Mouse (Mus musculus) hindbrain, embryonic 15.5 days (tissue): ENCODE measurements around the gene Rtn2. TPM values are rescaled to one million over a fixed set of nuclear protein-coding genes. Genes with fewer than 3 reads are reported as not detected.

ENCODE experiments used
- ATAC-seq: fragments of 200-750 bp; cut with Nextera tagmentation; 2 replicates; pipeline ENCODE4 v1.8.0; 2017; ENCODE audit warnings: low read depth, moderate number of reproducible peaks, moderate TSS enrichment; ENCODE audit not compliant: low FRiP score
- H3K27ac ChIP-seq: fragments of 300-500 bp; sonication (generic); replicated peaks from 2 replicates; pipeline ENCODE4 v1.5.1; 2015; ENCODE audit warnings: mild to moderate bottlenecking, inconsistent platforms
- H3K27me3 ChIP-seq: fragments of 300-500 bp; sonication (generic); 2 replicates; pipeline ENCODE4 v1.6.1; 2015; ENCODE audit warnings: control low read depth, inconsistent platforms
- H3K36me3 ChIP-seq: fragments of 300-500 bp; sonication (generic); 2 replicates; pipeline ENCODE4 v1.6.1; 2015; ENCODE audit warnings: control low read depth, inconsistent platforms
- H3K4me1 ChIP-seq: fragments of 300-500 bp; sonication (generic); replicated peaks from 2 replicates; pipeline ENCODE4 v1.6.1; 2015; ENCODE audit warnings: control low read depth, inconsistent platforms
- H3K4me2 ChIP-seq: fragments of 300-500 bp; sonication (generic); 2 replicates; pipeline ENCODE4 v1.6.1; 2015; ENCODE audit warnings: moderate library complexity, mild to moderate bottlenecking, inconsistent platforms
- H3K4me3 ChIP-seq: fragments of 300-500 bp; sonication (generic); 2 replicates; pipeline ENCODE4 v1.5.1; 2015; ENCODE audit warnings: mild to moderate bottlenecking, inconsistent platforms
- H3K9ac ChIP-seq: fragments of 300-500 bp; sonication (generic); 2 replicates; pipeline ENCODE4 v1.6.1; 2015; ENCODE audit warnings: inconsistent platforms
- H3K9me3 ChIP-seq: fragments of 300-500 bp; sonication (generic); 2 replicates; pipeline ENCODE4 v1.6.1; 2016; ENCODE audit warnings: control low read depth, inconsistent platforms
- WGBS: fragments of 180-500 bp; shearing (Covaris S2); methylation state at CpG from one replicate; pipeline ENCODE4 v1.1.7; 2015; 5-methylcytosine and 5-hydroxymethylcytosine counted together
- polyA plus RNA-seq: library from polyadenylated mRNA; unstranded; fragments of >200 nt; fragmentation: Nextera tagmentation; extraction: Ambion mirVana; gene quantifications from 2 replicates; pipeline ENCODE4 v1.2.1, GENCODE M21; 2015

Rtn2 gene
- 112 and 130 TPM in 2 replicates for polyA plus RNA-seq

DNA sequence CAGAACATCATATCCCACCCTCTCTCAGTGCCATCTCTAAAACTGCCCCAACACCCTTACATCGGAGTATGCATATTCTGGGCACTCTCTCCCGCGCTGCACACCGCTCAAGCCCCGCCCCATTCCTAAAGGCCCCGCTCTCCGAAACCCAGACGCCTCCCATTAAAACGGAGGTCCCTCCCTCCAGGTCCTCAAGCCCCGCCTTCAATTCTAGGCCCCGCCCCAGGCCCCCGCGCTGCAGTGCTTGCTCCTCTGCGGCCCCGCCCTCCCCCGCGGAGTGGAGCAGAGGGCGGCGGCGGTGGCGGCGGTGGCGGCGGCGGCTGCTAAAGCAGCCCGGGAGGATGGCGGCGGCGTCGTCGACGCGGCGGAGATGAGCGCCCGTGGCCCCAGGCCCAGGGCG is at the start of gene Rtn2:
Gene Rtn2 (plus strand): TSS at position 240 of the 400 bp plus-strand sequence.
- Histone ChIP-seq H3K36me3 (peaks cover 9% of the 10 kb centered on the region), H3K4me2 (peak within 1 kb of the TSS; percentile 85), H3K27ac (peak within 1 kb of the TSS; percentile 93), H3K4me1 (peaks cover 31% of the 10 kb centered on the region), H3K9ac (peak within 1 kb of the TSS; percentile 98), H3K27me3 (peaks cover 41% of the 10 kb centered on the region), H3K4me3 (peak within 1 kb of the TSS; percentile 91), H3K9me3 (no peaks in the 10 kb centered on the region)
- ATAC-seq = peak; percentile 85
- under 1% methylated on average over 36 of the region's 37 CpGs for WGBS

DNA sequence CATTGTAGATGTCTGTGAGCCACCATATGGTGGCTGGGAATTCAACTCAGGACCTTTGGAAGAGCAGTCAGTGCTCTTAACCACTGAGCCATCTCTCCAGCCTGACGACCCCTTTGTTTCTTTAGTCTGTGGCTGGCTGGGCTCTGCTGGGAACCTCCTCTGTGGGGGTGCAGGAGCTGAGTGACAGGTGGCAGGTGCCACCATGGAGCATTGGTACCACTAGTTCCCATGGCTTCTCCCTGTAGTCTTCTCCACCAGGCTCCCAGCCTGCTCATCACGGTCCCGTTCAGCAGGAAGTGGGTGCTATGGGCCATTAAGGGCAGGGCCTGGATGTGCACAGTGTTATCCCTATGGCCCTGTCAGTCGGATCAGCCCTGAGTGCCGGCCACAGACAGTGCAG is 47.8 kb upstream of the Rtn2 start:
- Histone ChIP-seq H3K27ac (no peak overlapping the region), H3K9ac (no peak overlapping the region), H3K27me3 (no peaks in the 10 kb centered on the region), H3K4me2 (no peak overlapping the region), H3K4me3 (no peak overlapping the region), H3K4me1 (peaks cover 17% of the 10 kb centered on the region), H3K9me3 (no peaks in the 10 kb centered on the region), H3K36me3 (no peaks in the 10 kb centered on the region)
- ATAC-seq = 0 out of 2 replicates have a peak, but pooled peaks have one; percentile 8
- 79% methylated on average over 5 of the region's 5 CpGs for WGBS

DNA sequence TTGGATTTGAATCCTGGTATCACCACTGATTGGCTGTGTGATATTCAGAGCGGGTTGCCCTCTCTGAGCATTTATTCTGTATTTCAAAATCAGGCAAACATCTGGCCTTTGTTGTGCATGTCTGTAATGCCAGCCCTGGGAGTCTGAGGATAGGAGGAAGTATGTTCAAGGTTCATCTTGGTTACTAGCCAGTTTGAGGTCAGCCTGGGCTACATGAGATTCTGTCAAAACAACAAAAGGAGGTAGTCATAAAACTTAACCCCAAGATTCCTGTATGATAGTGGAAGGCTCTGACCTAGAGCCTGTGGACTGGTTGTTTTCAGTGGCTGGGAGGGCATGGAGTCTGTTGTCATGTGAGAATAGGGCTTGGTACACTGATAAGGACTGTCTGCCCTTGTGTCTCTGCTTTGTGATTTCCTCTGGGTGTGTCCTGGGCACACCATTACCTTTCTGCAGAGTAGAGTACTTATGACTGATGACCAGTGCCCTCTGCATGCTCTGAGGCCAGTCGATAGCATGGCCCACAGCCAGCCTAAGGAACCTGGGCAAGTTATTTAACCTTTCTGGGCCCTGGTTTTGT is 47.2 kb upstream of the Rtn2 start:
- Histone ChIP-seq H3K4me1 (peaks cover 15% of the 10 kb centered on the region), H3K4me2 (no peak overlapping the region), H3K36me3 (no peaks in the 10 kb centered on the region), H3K9ac (no peak overlapping the region), H3K4me3 (no peak overlapping the region), H3K27ac (no peak overlapping the region), H3K27me3 (no peaks in the 10 kb centered on the region), H3K9me3 (no peaks in the 10 kb centered on the region)
- ATAC-seq = no peak
- 85% methylated on average over 2 of the region's 2 CpGs for WGBS

DNA sequence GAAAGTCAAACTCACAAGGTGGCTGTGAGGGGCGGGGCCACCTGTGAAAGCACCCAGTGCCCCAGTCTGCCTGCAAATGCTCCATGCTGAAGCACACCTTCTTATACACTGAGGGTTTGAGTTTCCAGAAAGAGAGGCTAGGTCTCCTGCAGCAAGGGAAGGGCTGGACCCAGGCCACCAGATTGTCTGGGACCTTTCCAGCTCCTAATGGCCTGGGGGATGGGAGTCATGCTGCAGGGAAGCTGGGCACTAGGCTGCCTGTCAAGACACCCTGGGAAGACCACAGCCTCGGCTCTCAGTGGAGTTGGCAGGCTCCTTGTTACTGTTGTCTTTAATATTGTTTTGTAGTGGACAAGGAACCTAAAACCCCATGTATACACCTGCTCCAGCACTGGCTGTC is 46.0 kb upstream of the Rtn2 start:
- Histone ChIP-seq H3K4me1 (peaks cover 12% of the 10 kb centered on the region; the same call in 1 of the 2 replicates), H3K4me2 (no peak overlapping the region), H3K9ac (no peak overlapping the region), H3K27ac (no peak overlapping the region), H3K27me3 (no peaks in the 10 kb centered on the region), H3K36me3 (no peaks in the 10 kb centered on the region), H3K9me3 (no peaks in the 10 kb centered on the region), H3K4me3 (no peak overlapping the region)
- 67% methylated on average over 2 of the region's 2 CpGs for WGBS
- ATAC-seq = no peak

DNA sequence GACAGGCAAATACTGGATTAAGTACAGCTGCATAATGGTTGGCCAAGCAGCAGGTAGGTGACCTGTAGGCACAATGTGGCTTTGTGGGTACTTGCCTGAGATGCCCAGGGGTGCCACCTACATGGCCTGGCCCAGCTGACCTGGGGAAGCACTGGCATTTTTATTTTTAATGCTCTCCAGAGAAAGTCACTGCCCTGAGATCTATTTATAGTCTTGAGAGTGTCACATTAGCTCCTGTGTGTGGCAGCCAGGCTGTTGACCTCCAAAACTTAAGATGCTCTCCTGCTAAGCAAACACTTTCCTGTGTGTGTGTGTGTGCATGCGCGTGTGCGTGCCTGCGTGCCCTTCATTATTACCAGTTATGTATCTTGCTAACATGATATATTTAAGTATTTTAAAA is 44.1 kb upstream of the Rtn2 start:
- WGBS = 99% methylated on average over 4 of the region's 4 CpGs
- Histone ChIP-seq H3K27me3 (no peaks in the 10 kb centered on the region), H3K9me3 (no peaks in the 10 kb centered on the region), H3K4me1 (peaks cover 12% of the 10 kb centered on the region; the same call in 1 of the 2 replicates), H3K4me3 (no peak overlapping the region), H3K4me2 (no peak overlapping the region), H3K9ac (no peak overlapping the region), H3K36me3 (no peaks in the 10 kb centered on the region), H3K27ac (no peak overlapping the region)
- no peak for ATAC-seq

DNA sequence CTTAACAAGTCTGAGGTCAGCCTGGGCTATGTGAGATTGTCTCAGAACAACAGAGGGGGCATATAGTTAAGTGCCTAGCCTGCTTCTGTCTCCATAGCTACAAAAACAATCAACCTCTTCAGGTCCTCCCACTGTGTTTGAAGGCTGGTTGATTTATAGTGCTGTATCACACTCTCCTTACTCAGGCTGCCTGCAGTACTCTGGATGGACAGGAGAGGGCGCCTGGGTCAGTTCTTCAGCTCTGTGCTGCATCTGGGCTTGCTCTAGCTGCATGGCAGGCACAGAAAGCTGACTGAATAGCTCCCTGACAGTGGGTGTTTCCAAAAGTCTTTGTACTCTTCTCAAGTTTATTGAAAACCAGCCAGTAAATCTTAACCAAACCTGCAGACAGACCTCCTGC is 43.0 kb upstream of the Rtn2 start:
- Histone ChIP-seq H3K27ac (0 out of 2 replicates have a peak overlapping the region, but pooled peaks have one; percentile 10), H3K4me3 (no peak overlapping the region), H3K9me3 (no peaks in the 10 kb centered on the region), H3K9ac (no peak overlapping the region), H3K4me1 (peaks cover 12% of the 10 kb centered on the region; the same call in 1 of the 2 replicates), H3K4me2 (no peak overlapping the region), H3K27me3 (no peaks in the 10 kb centered on the region), H3K36me3 (no peaks in the 10 kb centered on the region)
- peak; percentile 90 for ATAC-seq
- WGBS = 0% methylated on average over 1 of the region's 1 CpGs

DNA sequence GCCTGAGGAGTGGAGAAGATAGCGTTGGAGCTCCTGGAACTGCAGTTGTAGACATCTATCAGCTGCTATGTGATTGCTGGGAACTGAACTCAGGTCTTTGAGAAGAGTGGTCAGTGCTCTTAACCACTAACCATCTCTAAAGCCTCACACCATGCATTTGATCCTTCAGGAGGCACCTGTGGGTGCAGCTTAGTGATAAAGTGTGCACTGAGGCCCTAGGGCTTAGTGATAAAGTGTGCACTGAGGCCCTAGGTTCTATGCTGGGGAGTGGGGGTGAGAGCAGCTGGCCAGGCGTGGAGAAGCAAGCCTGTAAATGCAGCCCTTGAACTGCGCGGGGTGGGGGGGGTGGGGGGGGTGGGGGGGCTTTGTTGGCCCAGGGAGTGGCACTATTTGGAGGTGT is 42.4 kb upstream of the Rtn2 start:
- Histone ChIP-seq H3K4me3 (no peak overlapping the region), H3K4me1 (peaks cover 12% of the 10 kb centered on the region; the same call in 1 of the 2 replicates), H3K9ac (no peak overlapping the region), H3K9me3 (no peaks in the 10 kb centered on the region), H3K27me3 (no peaks in the 10 kb centered on the region), H3K27ac (no peak overlapping the region), H3K4me2 (no peak overlapping the region), H3K36me3 (0 out of 2 replicates have a peak, but pooled peaks cover under 1% of the 10 kb centered on the region)
- WGBS = 70% methylated on average over 2 of the region's 4 CpGs
- peak; percentile 5; the same call in 1 of the 2 replicates for ATAC-seq

DNA sequence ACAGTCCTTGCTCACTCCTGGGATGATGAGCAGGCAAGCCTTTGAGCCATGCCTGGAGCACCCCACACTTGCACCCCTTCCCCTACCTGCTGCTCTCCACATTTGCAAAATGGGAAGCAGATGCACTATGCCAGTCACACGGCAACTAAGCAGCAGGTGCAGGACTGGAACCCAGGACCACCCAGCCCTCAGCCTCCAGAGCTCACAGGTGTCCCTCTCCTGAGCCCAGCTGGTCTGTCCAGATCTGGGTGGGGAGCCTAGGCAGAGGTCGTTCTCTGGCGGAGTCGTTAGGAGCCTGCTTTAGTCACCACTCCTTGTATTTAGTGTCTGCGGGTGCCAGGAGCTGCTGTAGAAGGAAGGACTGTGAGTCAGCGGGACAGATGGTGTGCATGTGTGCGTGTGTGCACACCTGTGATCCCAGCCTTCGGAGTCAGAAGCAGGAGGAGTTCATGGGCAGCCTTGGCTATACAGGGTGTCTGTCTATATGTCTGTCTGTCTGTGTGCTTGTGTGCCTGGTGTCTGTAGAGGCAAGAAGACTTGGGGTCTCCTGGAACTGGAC is 41.4 kb upstream of the Rtn2 start:
- no peak for ATAC-seq
- Histone ChIP-seq H3K36me3 (0 out of 2 replicates have a peak, but pooled peaks cover 10% of the 10 kb centered on the region), H3K4me1 (peaks cover 11% of the 10 kb centered on the region; the same call in 1 of the 2 replicates), H3K9ac (no peak overlapping the region), H3K4me2 (no peak overlapping the region), H3K9me3 (no peaks in the 10 kb centered on the region), H3K27me3 (no peaks in the 10 kb centered on the region), H3K27ac (no peak overlapping the region), H3K4me3 (no peak overlapping the region)
- WGBS = 89% methylated on average over 8 of the region's 8 CpGs

DNA sequence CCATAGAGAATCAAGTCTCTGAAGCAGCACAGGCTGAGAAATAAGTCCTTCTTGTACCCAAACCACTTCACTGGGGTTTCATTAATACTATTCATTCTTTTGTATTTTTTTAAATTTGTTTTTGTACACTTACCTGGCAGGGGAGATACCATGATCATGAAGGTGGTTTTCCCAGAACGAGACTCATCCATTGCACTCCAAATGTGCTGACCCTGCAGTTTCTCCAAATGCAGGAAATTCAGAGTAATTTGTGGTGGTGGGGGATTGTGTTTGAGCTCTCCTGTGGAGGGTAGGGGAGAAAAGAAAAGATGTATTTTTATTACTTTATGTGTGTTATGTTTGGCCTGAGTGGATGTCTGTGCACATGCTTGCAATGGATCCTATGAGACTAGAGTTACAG is 40.4 kb upstream of the Rtn2 start:
- H3K9me3 ChIP-seq = no peaks in the 10 kb centered on the region
- H3K4me3 ChIP-seq = no peak overlapping the region
- 85% methylated on average over 1 of the region's 1 CpGs for WGBS
- peaks cover 5% of the 10 kb centered on the region; the same call in 1 of the 2 replicates for H3K4me1 ChIP-seq
- 0 out of 2 replicates have a peak, but pooled peaks cover 14% of the 10 kb centered on the region for H3K36me3 ChIP-seq
- no peak overlapping the region for H3K27ac ChIP-seq
- ATAC-seq = no peak
- H3K27me3 ChIP-seq = no peaks in the 10 kb centered on the region
- H3K4me2 ChIP-seq = no peak overlapping the region
- no peak overlapping the region for H3K9ac ChIP-seq

DNA sequence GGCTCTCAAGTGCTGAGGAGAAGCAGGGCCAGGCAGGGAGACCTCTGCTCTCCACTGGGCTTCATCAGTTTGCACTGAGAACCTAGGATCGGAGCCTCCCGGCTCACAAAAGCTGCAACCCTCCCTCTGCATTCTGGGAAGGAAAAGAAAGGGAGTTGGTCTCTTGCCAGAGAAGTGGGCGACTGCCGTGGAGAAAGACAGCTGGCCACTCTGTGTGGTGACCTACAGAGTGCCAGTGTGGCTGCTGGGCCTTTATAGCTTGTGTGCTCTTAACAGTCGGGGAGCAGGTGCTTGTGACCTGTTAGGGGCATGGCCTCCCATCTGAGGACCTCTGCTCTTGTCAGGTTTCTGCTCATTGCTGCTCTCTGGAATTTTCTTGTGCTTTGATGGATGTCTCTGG is 38.6 kb upstream of the Rtn2 start:
- 62% methylated on average over 5 of the region's 5 CpGs for WGBS

DNA sequence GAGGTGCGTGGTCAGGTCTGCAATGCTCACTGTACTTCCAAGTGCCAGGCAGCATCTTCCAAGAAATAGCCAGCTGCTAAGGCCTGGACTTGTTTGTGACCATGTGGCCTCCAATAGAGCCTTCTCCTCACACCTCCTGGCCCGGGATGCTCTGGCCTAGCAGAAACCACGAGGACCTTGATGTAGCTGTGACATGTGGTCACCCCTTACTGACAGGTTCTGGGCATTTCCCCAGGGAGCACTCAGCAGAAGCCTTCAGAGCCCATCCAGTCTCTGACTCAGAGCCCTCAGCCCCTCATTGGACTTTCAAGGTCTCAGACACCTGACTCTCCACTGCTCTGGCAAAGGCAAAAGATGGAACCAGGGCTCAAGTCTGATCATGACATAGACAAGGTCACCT is 37.3 kb upstream of the Rtn2 start:
- no peak overlapping the region for H3K4me2 ChIP-seq

More for the DNA sequence above, 38.6 kb upstream of the Rtn2 start:
- Histone ChIP-seq H3K36me3 (0 out of 2 replicates have a peak, but pooled peaks cover 14% of the 10 kb centered on the region), H3K27me3 (no peaks in the 10 kb centered on the region), H3K27ac (no peak overlapping the region), H3K9ac (no peak overlapping the region), H3K9me3 (no peaks in the 10 kb centered on the region), H3K4me1 (peaks cover 5% of the 10 kb centered on the region; the same call in 1 of the 2 replicates), H3K4me2 (no peak overlapping the region), H3K4me3 (no peak overlapping the region)
- no peak for ATAC-seq

DNA sequence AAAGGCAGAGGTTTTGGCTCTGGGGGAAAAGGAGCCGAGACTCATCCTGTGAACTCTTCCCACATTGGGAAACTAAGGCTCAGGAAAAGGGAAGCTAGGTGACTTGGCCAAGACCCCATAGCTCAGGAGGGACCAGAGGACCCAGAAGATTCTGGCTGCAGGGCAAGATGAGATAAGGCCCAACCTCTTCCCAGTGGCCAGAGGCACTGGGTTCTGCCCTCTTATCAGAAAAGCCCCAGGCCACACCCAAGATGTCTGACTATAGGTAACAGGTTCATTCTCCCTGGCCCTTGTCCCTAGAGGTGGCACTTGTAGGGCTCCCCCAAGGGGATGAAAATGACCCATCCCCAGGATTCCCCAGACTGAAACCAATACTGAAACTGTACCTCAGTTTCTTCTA is 35.6 kb upstream of the Rtn2 start:
- Histone ChIP-seq H3K4me3 (no peak overlapping the region), H3K27ac (no peak overlapping the region), H3K9me3 (no peaks in the 10 kb centered on the region), H3K4me1 (no peaks in the 10 kb centered on the region), H3K27me3 (no peaks in the 10 kb centered on the region), H3K4me2 (no peak overlapping the region), H3K9ac (no peak overlapping the region), H3K36me3 (0 out of 2 replicates have a peak, but pooled peaks cover 14% of the 10 kb centered on the region)
- 97% methylated on average over 1 of the region's 1 CpGs for WGBS
- no peak for ATAC-seq

More for the DNA sequence above, 37.3 kb upstream of the Rtn2 start:
- Histone ChIP-seq H3K4me3 (no peak overlapping the region), H3K27me3 (no peaks in the 10 kb centered on the region), H3K36me3 (0 out of 2 replicates have a peak, but pooled peaks cover 14% of the 10 kb centered on the region), H3K9me3 (no peaks in the 10 kb centered on the region), H3K27ac (no peak overlapping the region), H3K9ac (no peak overlapping the region), H3K4me1 (no peaks in the 10 kb centered on the region)
- 94% methylated on average over 3 of the region's 3 CpGs for WGBS
- no peak for ATAC-seq
